Mouse (Mus musculus): ENCODE measurements at regions not wholly inside any gene's neighbourhood (a gene's known extent, or its start where the extent isn't known, plus 50 kb on each side); places are given as distances from the start of the nearest gene placed in this dataset.

DNA sequence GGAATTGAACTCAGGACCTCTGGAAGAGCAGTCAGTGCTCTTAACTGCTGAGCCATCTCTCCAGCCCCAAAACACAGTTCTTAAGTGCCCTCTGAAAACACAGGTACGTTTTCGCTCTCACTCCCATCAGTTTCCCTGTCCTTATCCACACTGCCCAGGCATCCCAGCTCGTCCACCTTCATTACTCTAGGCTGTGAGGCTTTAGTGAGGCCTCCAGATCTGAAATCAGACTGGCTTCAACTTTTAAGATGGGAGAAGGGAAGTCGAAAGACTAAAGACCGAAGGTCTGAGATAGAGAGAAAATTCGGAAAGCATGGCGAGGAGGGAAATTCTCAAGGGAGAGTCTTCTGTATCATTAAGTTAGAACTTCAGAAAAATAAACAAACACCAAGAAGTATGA, 54.8 kb upstream of the Tet2 start:
- TF ChIP-seq CTCF (IDR thresholded peaks at IDR 0.05; ENCODE audit: control insufficient read depth, insufficient read depth, low read length) (no peak), POLR2A (IDR thresholded peaks at IDR 0.05; ENCODE audit: borderline replicate concordance, control insufficient read depth, low read depth, low read length) (no peak)

Measured in bone marrow, adult 2 months (tissue).